Mouse (Mus musculus) liver (tissue): ENCODE measurements around the gene Gsap.
"Not testable (repeated sequence)": the region's sequence is repeated elsewhere in the genome, so short reads cannot be mapped to it uniquely, and the experiment has no call there.

Source experiments
- DNase-seq: peaks from one replicate; pipeline ENCODE4 v3.0.0-alpha.2; 2020; ENCODE audit warnings: mixed read lengths

The Gsap gene

GRCm38 (mm10) chr5:21183046-21183445 is 3.0 kb upstream of the Gsap start:
- not testable (repeated sequence) for DNase-seq

DNA sequence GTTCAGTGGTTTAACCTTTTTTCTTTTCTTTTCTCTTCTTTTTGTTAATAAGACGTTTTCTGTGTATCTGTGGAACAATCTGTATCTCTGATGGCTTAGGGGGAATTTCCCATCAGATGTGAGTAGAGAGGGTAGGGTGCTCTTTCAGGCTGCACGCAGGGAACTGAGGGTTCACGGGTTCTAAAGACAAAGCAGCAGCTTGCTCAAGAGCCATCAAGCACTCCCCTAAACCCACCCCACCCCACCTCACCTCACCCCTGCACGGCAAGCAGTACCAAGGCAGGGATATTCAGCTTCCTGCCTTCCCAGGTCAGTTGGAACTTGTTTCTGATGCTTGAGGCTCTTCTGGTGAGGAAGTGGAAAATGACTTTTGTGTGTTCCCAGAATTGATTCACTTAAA is 766 bp downstream of the Gsap start:
- no peak for DNase-seq

- no peak for DNase-seq
These were observed 2.4 kb downstream of the Gsap start for GRCm38 (mm10) chr5:21188435-21188834.

GRCm38 (mm10) chr5:21189036-21189435 is 3.0 kb downstream of the Gsap start:
- no peak for DNase-seq

DNA sequence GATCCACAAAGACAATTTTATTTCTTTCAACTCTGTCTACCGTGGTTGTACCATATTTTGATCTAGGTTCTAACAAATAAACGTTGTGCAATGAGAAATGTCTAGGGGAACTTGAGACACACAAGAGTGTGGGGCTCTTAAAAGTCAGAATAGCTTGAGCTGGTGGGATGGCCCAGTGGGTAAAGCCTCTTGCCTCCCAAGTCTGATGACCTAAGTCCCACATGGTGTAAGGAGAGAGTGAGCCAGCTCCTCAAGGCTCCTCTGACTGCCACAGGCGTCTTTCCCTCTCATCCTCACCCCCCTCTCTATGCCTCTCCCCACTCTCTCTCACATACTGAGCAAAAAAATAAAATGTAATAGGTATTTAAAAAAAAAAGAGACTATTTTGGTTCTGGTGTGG is 3.4 kb downstream of the Gsap start:
- DNase-seq, result no peak

GRCm38 (mm10) chr5:21203504-21203903 is 17.4 kb downstream of the Gsap start:
- DNase-seq, result no peak

- DNase-seq, result no peak
These were observed 18.1 kb downstream of the Gsap start for GRCm38 (mm10) chr5:21204157-21204556.

GRCm38 (mm10) chr5:21206014-21206413 is 20.0 kb downstream of the Gsap start:
- no peak for DNase-seq

DNA sequence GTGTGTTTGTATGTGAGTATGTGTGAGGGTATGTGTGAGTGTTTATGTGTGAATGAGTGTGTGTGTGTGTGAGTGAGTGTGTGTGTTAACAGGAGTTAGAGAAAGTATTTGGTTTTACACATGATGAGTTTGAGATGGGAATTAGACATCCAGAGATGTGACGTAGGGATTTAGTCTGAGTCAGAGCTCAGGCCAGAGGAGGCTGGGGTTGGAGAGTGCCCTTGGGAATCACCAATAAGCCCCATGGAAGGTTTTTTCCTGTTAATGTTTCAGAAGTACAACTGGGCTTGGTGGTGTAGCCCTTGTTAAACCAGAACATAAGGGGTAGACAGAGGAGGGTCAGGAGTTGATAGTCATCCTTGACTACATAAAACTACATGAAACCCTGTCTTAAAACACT is 25.4 kb downstream of the Gsap start:
- no peak for DNase-seq

- DNase-seq, result no peak
These were observed 26.9 kb downstream of the Gsap start for GRCm38 (mm10) chr5:21212933-21213332.

- DNase-seq, result no peak
These were observed 27.7 kb downstream of the Gsap start for GRCm38 (mm10) chr5:21213801-21214200.

GRCm38 (mm10) chr5:21217453-21218294 is 31.6 kb downstream of the Gsap start:
- DNase-seq, result peak; percentile 48

GRCm38 (mm10) chr5:21232876-21233275 is 46.8 kb downstream of the Gsap start:
- no peak for DNase-seq

GRCm38 (mm10) chr5:21244575-21244974 is 58.5 kb downstream of the Gsap start:
- DNase-seq, result no peak

DNA sequence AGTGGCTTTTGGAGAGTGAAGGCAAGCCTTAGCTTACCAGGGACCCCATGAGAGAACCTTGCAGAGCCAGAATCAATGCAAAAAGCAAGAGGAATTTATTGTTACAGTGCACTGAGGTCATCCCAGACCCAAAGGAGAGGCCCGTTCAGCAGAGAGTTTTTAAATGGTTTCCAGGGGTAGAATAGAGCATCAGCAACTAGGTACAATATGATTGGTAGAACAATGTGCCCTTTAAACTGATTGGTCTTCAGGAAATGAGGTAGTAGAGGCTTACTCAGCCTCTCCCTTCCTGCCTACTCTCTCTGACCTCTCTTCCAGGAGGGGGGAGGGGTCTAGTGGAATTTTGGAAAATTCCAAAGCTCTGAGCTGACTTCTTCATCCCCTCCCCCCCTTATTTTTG is 59.2 kb downstream of the Gsap start:
- no peak for DNase-seq

DNA sequence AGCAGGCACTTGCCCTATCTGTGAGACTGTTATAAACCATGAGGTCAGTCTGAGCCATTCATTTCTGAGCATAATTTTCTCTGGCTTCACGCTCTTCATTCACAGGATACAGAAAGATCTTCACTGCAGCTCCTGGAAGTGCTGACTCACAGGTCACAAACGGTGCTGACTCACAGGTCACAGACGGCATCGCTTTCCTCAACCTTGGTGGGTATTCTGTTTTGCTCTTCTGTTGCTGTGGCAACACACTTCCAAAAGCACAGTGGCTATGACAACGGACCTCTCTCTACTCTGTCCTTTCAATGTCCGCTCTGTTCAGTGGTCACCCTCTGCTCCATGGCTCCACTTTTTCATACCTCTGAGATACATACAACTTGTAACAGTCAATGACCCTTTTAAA is 60.7 kb downstream of the Gsap start:
- DNase-seq, result no peak

GRCm38 (mm10) chr5:21247916-21248315 is 61.9 kb downstream of the Gsap start:
- DNase-seq, result no peak

DNA sequence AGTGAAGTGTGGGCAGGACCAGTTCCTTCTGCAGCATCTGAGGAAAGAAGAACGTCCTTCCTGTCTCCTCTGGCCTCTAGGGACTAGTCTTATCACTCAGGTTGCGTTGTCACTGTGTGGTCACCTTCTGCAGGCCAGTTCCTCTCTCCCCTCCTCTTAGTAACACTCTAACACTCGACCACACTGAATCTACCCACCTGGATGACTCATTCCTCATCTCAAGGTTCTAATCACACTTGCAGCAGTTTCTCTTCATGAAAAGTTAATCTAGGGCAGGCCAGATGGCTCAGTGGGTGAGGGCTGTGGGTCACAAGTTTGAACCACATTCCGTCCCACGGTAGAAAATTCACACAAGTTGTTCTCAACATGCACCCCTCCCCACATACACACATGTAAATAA is 62.8 kb downstream of the Gsap start:
- DNase-seq, result no peak

- no peak for DNase-seq
These were observed 68.9 kb downstream of the Gsap start for GRCm38 (mm10) chr5:21254731-21255525.

DNA sequence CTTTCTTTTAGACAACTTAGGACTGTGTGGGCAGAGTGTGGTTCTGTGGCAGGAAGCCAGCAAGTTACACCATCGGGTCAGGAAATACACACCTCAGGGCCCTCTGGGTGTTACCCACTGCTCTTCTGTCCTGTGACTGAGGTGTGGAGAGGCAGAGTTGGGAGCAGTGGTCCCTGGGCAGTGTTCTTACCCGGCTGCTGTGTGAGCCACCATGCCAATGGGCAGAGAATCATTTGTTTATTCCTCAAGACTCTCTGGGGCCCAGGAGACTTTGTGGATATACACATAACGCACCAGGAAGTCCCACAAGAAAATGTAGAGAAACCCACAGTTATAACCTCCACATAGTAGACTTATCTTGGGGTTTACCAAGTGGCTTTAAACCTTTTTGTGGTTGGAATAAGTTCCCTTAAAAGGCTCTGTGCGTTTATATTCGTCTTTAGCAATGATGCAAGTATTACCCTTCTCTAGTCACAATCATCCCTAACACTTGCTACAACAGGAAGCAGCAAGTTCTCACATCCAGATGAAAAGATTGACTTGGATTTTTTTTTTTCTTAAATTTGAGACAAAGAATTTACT is 69.6 kb downstream of the Gsap start:
- no peak for DNase-seq

DNA sequence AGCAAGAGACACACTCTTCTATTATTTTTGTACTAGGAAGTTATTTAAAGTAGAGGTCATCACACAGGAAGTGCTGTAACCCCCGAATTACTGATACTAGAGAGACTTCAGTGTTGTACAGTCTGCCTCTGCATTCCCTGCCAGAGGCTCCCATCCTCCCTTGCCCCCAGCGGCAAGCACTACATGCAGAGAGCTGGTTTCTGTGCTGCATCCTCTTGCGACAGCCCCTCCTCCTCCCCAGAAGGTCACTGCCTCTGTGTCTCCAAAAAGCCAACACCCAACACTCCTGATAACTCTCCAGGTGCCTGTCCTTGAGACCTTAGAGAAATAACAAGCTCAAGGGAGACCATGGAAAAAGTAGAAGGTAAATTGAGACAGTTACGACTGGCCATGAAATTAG is 71.1 kb downstream of the Gsap start:
- DNase-seq, result peak; percentile 12

DNA sequence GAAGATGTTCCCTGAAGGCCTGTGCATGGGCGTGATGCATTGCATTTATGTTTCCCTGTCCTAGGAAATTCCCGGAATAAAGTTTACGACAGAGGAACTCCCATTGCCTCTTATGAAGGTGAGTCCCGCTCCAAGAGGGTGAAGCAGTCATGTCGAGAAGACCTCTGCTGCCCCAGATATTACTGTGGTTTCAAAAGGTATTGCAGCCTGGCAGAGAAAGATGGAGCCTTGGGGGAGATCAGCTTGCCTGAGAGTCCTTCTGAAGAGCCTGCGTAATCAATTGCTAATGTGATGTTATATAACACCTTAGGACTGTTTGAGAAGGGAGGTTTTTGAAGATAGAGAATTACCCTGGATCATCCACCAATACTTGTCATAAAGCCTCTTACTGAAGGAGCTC is 71.8 kb downstream of the Gsap start:
- DNase-seq, result no peak

GRCm38 (mm10) chr5:21260746-21261145 is 74.7 kb downstream of the Gsap start:
- no peak for DNase-seq
